Mouse (Mus musculus) layer of hippocampus, postnatal 25 days (tissue): ENCODE measurements around the gene Art5. TPM values are rescaled to one million over a fixed set of nuclear protein-coding genes. Genes with fewer than 3 reads are reported as not detected.
"Not testable (repeated sequence)": the region's sequence is repeated elsewhere in the genome, so short reads cannot be mapped to it uniquely, and the experiment has no call there.

ENCODE experiments used
- DNase-seq, 2 experiments: peaks; one replicate each; pipeline ENCODE4 v3.0.0; 2022; ENCODE audit warnings: mixed read lengths in 2 of 2, low spot score in 1 of 2; ENCODE audit errors: extremely low spot score in 1 of 2
- total RNA-seq, 2 experiments: library from RNA; stranded (reverse); gene quantifications; 2 replicates each; pipeline ENCODE4 v1.2.3; 2021

Art5 gene
- total RNA-seq, 2 experiments from 2014 or later = not detected

- no peak for DNase-seq
These were observed 26.5 kb downstream of the Art5 start, which contains the start of gene Trpc2 for GRCm38 (mm10) chr7:102082816-102083215. Trpc2 (plus strand) TSS chr7:102083116.

- DNase-seq = no peak
These were observed 27.5 kb downstream of the Art5 start for GRCm38 (mm10) chr7:102081784-102082183.

GRCm38 (mm10) chr7:102080311-102080710, 29.0 kb downstream of the Art5 start:
- DNase-seq = no peak

- peak in 1 of 2 experiments; percentile 41 for DNase-seq
These were observed 30.8 kb downstream of the Art5 start for GRCm38 (mm10) chr7:102078517-102078916.

GRCm38 (mm10) chr7:102076714-102077296, 32.5 kb downstream of the Art5 start:
- DNase-seq = peak in 1 of 2 experiments; percentile 22

- no peak for DNase-seq
These were observed 42.9 kb downstream of the Art5 start for GRCm38 (mm10) chr7:102066363-102066762.

- DNase-seq = peak; percentile 77 to 90
These were observed 44.0 kb downstream of the Art5 start, which contains the start of the genes Rnf121, Xndc1 and Xntrpc for GRCm38 (mm10) chr7:102065046-102065891. Rnf121 (minus strand) TSS chr7:102065469. Xndc1 (plus strand) TSS chr7:102065511. Xntrpc (plus strand) TSS chr7:102065713.

- no peak for DNase-seq
These were observed 44.6 kb downstream of the Art5 start for GRCm38 (mm10) chr7:102064655-102065045.

- no peak for DNase-seq
These were observed 45.4 kb downstream of the Art5 start for GRCm38 (mm10) chr7:102063891-102064290.

- DNase-seq = no peak
These were observed 47.1 kb downstream of the Art5 start for GRCm38 (mm10) chr7:102062203-102062602.

- no peak for DNase-seq
These were observed 47.9 kb downstream of the Art5 start for GRCm38 (mm10) chr7:102061353-102061752.

GRCm38 (mm10) chr7:102048524-102048923, 60.8 kb downstream of the Art5 start:
- DNase-seq = not testable (repeated sequence)

Other genes starting within 250 kb of the Art5 start
- 10 to 100 TPM; 28.4 to 35.1 TPM for gene Anapc15, start 245.8 kb downstream of the Art5 start, total RNA-seq
- gene Folr1, start 238.7 kb downstream of the Art5 start, total RNA-seq = 1 to 10 TPM; 1.9 to 2.1 TPM
- 100 to 1,000 TPM in 1 of 2 experiments, 10 to 100 TPM in 1; 97.8 to 102 TPM for gene Lamtor1, start 203.6 kb downstream of the Art5 start, total RNA-seq
- gene Tomt, start 203.1 kb downstream of the Art5 start, total RNA-seq = not detected
- gene Lrrc51, start 175.6 kb downstream of the Art5 start, total RNA-seq = 1 to 10 TPM; 6.0 to 6.8 TPM
- gene Numa1, start 175.4 kb downstream of the Art5 start, total RNA-seq = 10 to 100 TPM; 89.0 to 98.9 TPM
- 1 to 10 TPM; 4.0 to 9.1 TPM for gene Il18bp, start 90.8 kb downstream of the Art5 start, total RNA-seq
- gene Rnf121, start 44.0 kb downstream of the Art5 start, total RNA-seq = 10 to 100 TPM; 38.4 to 39.3 TPM
- 10 to 100 TPM; 24.7 to 26.4 TPM for gene Xndc1, start 44.0 kb downstream of the Art5 start, total RNA-seq
- gene Xntrpc, start 43.8 kb downstream of the Art5 start, total RNA-seq = 1 to 10 TPM; 2.0 to 2.2 TPM
- under 1 TPM; 0.52 to 0.69 TPM for gene Trpc2, start 26.4 kb downstream of the Art5 start, total RNA-seq
- gene Art1, start 7.7 kb downstream of the Art5 start, total RNA-seq = not detected
- under 1 TPM; 0.10 to 0.19 TPM for gene Chrna10, start 7.3 kb upstream of the Art5 start, total RNA-seq
- 10 to 100 TPM; 36.7 to 37.8 TPM for gene Nup98, start 100.7 kb upstream of the Art5 start, total RNA-seq
- gene Pgap2, start 100.7 kb upstream of the Art5 start, total RNA-seq = 10 to 100 TPM; 27.7 to 34.0 TPM
- 10 to 100 TPM; 28.9 to 30.2 TPM for gene Rhog, start 146.6 kb upstream of the Art5 start, total RNA-seq
- 10 to 100 TPM; 67.7 to 70.4 TPM for gene Stim1, start 158.3 kb upstream of the Art5 start, total RNA-seq